9 mouse cellular contexts compared by ENCODE assay signal in genomic region chr9:63399463-63399815, GRCm38 (mm10). TPM values are rescaled to one million over a fixed set of nuclear protein-coding genes. Genes with fewer than 3 reads are reported as not detected.
DNase-seq lines count a peak whose midpoint lies in the region; ATAC-seq and TF ChIP-seq lines count a peak whose summit lies in the region.
"Had no signal": no experiment of that assay in that cellular context is flagged by ENCODE, and none has a peak within 500 bp of the region (broad histone marks: within the 10 kb centered on the region; RNA-seq: fewer than 3 reads in every experiment).

No protein-coding gene starts in this region.

- H3K4me2 ChIP-seq in hindbrain, embryonic 16.5 days (ENCODE audit: low read length): peak overlapping the region; percentile 81
- peak overlapping the region; percentile 86 for H3K4me2 ChIP-seq in midbrain, embryonic 15.5 days

- H3K36me3 ChIP-seq in kidney, adult 2 months (ENCODE audit: control insufficient read depth, insufficient read depth, low read length): no peaks in the 10 kb centered on the region
- H3K36me3 ChIP-seq in hindbrain, embryonic 16.5 days (ENCODE audit: control insufficient read depth, insufficient read depth, low read length): no peaks in the 10 kb centered on the region
- H3K36me3 ChIP-seq in midbrain, embryonic 15.5 days (replicated peaks): no peaks in the 10 kb centered on the region

- peak; percentile 37; the same call in 1 of the 2 replicates for ATAC-seq in common myeloid progenitor, adult 5-6 weeks (replicated peaks; ENCODE audit: low read depth, poor library complexity, severe bottlenecking)
- peak; percentile 73 for ATAC-seq in hindbrain, embryonic 16.5 days
- ATAC-seq in midbrain, embryonic 15.5 days (replicated peaks): peak; percentile 79; the same call in 1 of the 2 replicates

- no peaks in the 10 kb centered on the region for H3K27me3 ChIP-seq in kidney, adult 2 months (replicated peaks; ENCODE audit: control insufficient read depth, insufficient read depth, low read length)
- no peaks in the 10 kb centered on the region for H3K27me3 ChIP-seq in hindbrain, embryonic 16.5 days (replicated peaks; ENCODE audit: control insufficient read depth, insufficient read depth, low read length)
- no peaks in the 10 kb centered on the region for H3K27me3 ChIP-seq in midbrain, embryonic 15.5 days (replicated peaks)
- H3K27me3 ChIP-seq: Patski had no signal

- peaks cover 3% of the 10 kb centered on the region; the same call in 1 of the 2 replicates for H3K4me1 ChIP-seq in kidney, adult 2 months (ENCODE audit: control insufficient read depth, insufficient read depth, low read length)
- peaks cover 5% of the 10 kb centered on the region for H3K4me1 ChIP-seq in hindbrain, embryonic 16.5 days (ENCODE audit: control insufficient read depth, insufficient read depth, low read depth, low read length)
- peaks cover 20% of the 10 kb centered on the region for H3K4me1 ChIP-seq in midbrain, embryonic 15.5 days

- peak overlapping the region; percentile 91 for H3K4me3 ChIP-seq in kidney, adult 2 months (ENCODE audit: insufficient read depth, low read depth, low read length)
- H3K4me3 ChIP-seq in hindbrain, embryonic 16.5 days (ENCODE audit: low read length): peak overlapping the region; percentile 98
- peak overlapping the region; percentile 90 for H3K4me3 ChIP-seq in midbrain, embryonic 15.5 days

- TF ChIP-seq POLR2A in kidney, adult 2 months (IDR thresholded peaks at IDR 0.05; ENCODE audit: low read depth, low read length): no peak

- peak overlapping the region; percentile 80 for H3K27ac ChIP-seq in kidney, adult 2 months (ENCODE audit: insufficient read depth, low read depth, low read length)
- H3K27ac ChIP-seq in hindbrain, embryonic 16.5 days (ENCODE audit: low read depth, low read length): peak overlapping the region; percentile 88
- peak overlapping the region; percentile 83 for H3K27ac ChIP-seq in midbrain, embryonic 15.5 days

- 6% methylated on average over 8 of the region's 8 CpGs for WGBS in kidney, adult 2 months
- 4% methylated on average over 8 of the region's 8 CpGs for WGBS in hindbrain, embryonic 16.5 days
- WGBS in midbrain, embryonic 15.5 days: 3% methylated on average over 8 of the region's 8 CpGs

- no peak for TF ChIP-seq CTCF in kidney, adult 2 months (conservative IDR thresholded peaks at IDR 0.05; ENCODE audit: insufficient read depth, insufficient read length, low read depth, low read length)

- no peak for DNase-seq in kidney, adult 2 months
- DNase-seq in kidney, postnatal 25 days: no peak
- DNase-seq in adrenal gland, postnatal 4 days (ENCODE audit: low spot score in 2 of 2): no peak
- no peak for DNase-seq in cerebellum, adult 18-20 months
- no peak for DNase-seq in right cerebral cortex, postnatal 25 days

- H3K9ac ChIP-seq in hindbrain, embryonic 16.5 days (ENCODE audit: low read depth, low read length): peak overlapping the region; percentile 91
- H3K9ac ChIP-seq in midbrain, embryonic 15.5 days: peak overlapping the region; percentile 89

- H3K9me3 ChIP-seq in hindbrain, embryonic 16.5 days (ENCODE audit: control insufficient read depth, low read length): no peaks in the 10 kb centered on the region
- no peaks in the 10 kb centered on the region for H3K9me3 ChIP-seq in midbrain, embryonic 15.5 days

RNA-seq across cellular contexts. Expression of gene 2300009A05Rik, which starts 0.4 kb away (rescaled TPM):
- polyA plus RNA-seq in kidney, adult 2 months (2012; rRNA removed): 81.2 and 111 TPM in 2 replicates
- total RNA-seq in common myeloid progenitor, adult 5-6 weeks (2017): 3.8 and 9.1 TPM in 2 replicates
- polyA plus RNA-seq in hindbrain, embryonic 16.5 days (2015; fragmentation: Nextera tagmentation; extraction: Ambion mirVana): 63.3 and 69.7 TPM in 2 replicates
- polyA plus RNA-seq in midbrain, embryonic 15.5 days (2015; fragmentation: Nextera tagmentation; extraction: Ambion mirVana): 63.0 and 64.5 TPM in 2 replicates
- total RNA-seq in adrenal gland, postnatal 4 days (2021): 10 to 100 TPM; 39.0 to 41.6 TPM

RNA-seq across cellular contexts. Expression of gene Map2k5, which starts 21.7 kb away (rescaled TPM):
- polyA plus RNA-seq in kidney, adult 2 months (2012; rRNA removed): 34.3 and 38.9 TPM in 2 replicates
- total RNA-seq in common myeloid progenitor, adult 5-6 weeks (2017): 19.2 and 20.7 TPM in 2 replicates
- 31.2 and 31.6 TPM in 2 replicates for polyA plus RNA-seq in hindbrain, embryonic 16.5 days (2015; fragmentation: Nextera tagmentation; extraction: Ambion mirVana)
- polyA plus RNA-seq in midbrain, embryonic 15.5 days (2015; fragmentation: Nextera tagmentation; extraction: Ambion mirVana): 38.7 and 40.5 TPM in 2 replicates
- 10 to 100 TPM; 44.6 to 46.0 TPM for total RNA-seq in adrenal gland, postnatal 4 days (2021)
